Mouse (Mus musculus): ENCODE measurements around the gene Taz.

- TF ChIP-seq EP300 (IDR thresholded peaks at IDR 0.05; ENCODE audit: low read depth) (peak; percentile 24; the same call in 1 of the 2 replicates), CTCF (IDR thresholded peaks at IDR 0.05; ENCODE audit: low read depth) (peak; percentile 36)
Measured at GRCm38 (mm10) chrX:74304867-74305700, 23.4 kb downstream of the Taz start, which contains the start of gene Gdi1.

Measured in liver, embryonic 14.5 days (tissue).